8 mouse cellular contexts compared by ENCODE assay signal in genomic region chr7:112336213-112336631, GRCm38 (mm10).
DNase-seq lines count a peak whose midpoint lies in the region; ATAC-seq and TF ChIP-seq lines count a peak whose summit lies in the region.

No protein-coding gene starts in this region.

- peak; percentile 97 for DNase-seq in heart, adult 11 months
- no peak for DNase-seq in heart, adult 8-10 months (ENCODE audit: low spot score)
- peak; percentile 73 for DNase-seq in forebrain, postnatal 0 days
- peak; percentile 58 for DNase-seq in heart, postnatal 25 days (ENCODE audit: low spot score)
- DNase-seq in left cerebral cortex, postnatal 14 days (ENCODE audit: low spot score in 2 of 2) = peak; percentile 68 to 85
- DNase-seq in telencephalon, adult 2 months (ENCODE audit: low read depth, low spot score) = peak; percentile 97
- no peak for DNase-seq in adrenal gland, adult (ENCODE audit: inconsistent age in 2 of 2, low spot score in 1 of 2)
- no peak for DNase-seq in kidney, adult 9 months

- intact Hi-C loops in heart, postnatal 25 days (cut with DNase I) = no loop called here
- intact Hi-C loops in left cerebral cortex, postnatal 14 days (cut with DNase I) = loop anchor here (5.0 kb wide), 2 partner anchors 109 to 154 kb away; partner anchors contain the start of gene Mical2

- 65% methylated on average over 6 of the region's 6 CpGs for WGBS in forebrain, postnatal 0 days

- H3K9me3 ChIP-seq in forebrain, postnatal 0 days (ENCODE audit: low read length) = no peaks in the 10 kb centered on the region

- H3K27ac ChIP-seq in forebrain, postnatal 0 days (ENCODE audit: low read depth, low read length) = peak overlapping the region; percentile 45; the same call in 1 of the 2 replicates

- no peaks in the 10 kb centered on the region for H3K27me3 ChIP-seq in forebrain, postnatal 0 days (ENCODE audit: insufficient read depth, low read length)

- H3K4me3 ChIP-seq in forebrain, postnatal 0 days (ENCODE audit: low read depth, low read length) = no peak overlapping the region

- no peak overlapping the region for H3K4me2 ChIP-seq in forebrain, postnatal 0 days (ENCODE audit: low read depth)

- H3K4me1 ChIP-seq in forebrain, postnatal 0 days (ENCODE audit: insufficient read depth) = no peaks in the 10 kb centered on the region

- H3K9ac ChIP-seq in forebrain, postnatal 0 days = no peak overlapping the region

- peak; percentile 89 for ATAC-seq in forebrain, postnatal 0 days

- TF ChIP-seq CTCF in forebrain, postnatal 0 days (IDR thresholded peaks at IDR 0.05; ENCODE audit: low read depth) = no peak

- H3K36me3 ChIP-seq in forebrain, postnatal 0 days (ENCODE audit: insufficient read depth) = peaks cover 8% of the 10 kb centered on the region; the same call in 1 of the 2 replicates

Comparison
In these comparisons a context has a peak if more than half of its experiments do, and no peak if none do; other contexts are left out.
1. DNase-seq: peak in heart, adult 11 months (single experiment), forebrain, postnatal 0 days (single experiment), heart, postnatal 25 days (single experiment), left cerebral cortex, postnatal 14 days (2 of 2) and telencephalon, adult 2 months (single experiment); none in heart, adult 8-10 months (single experiment), adrenal gland, adult (0 of 2) and kidney, adult 9 months (single experiment).